Mouse (Mus musculus) lung, postnatal 0 days (tissue): ENCODE measurements around the gene Aff4.

Source experiments
- CTCF ChIP-seq: IDR thresholded peaks from 2 replicates; pipeline ENCODE4 v1.5.1; 2016; ENCODE audit warnings: antibody characterized with exemption, mild to moderate bottlenecking
- EP300 ChIP-seq: IDR thresholded peaks from 2 replicates; pipeline ENCODE4 v1.6.1; 2016; ENCODE audit warnings: antibody characterized with exemption, mild to moderate bottlenecking, control low read depth

- TF ChIP-seq CTCF: no peak
- no peak for TF ChIP-seq EP300
Observed at GRCm38 (mm10) chr11:53378918-53379317, 28.3 kb downstream of the Aff4 start.
